Mouse (Mus musculus) C2C12 (cell line): ENCODE results near the gene Hs6st1.

Experiments
- CTCF ChIP-seq: IDR thresholded peaks from one replicate; pipeline ENCODE4 v1.5.1; 2011; ENCODE audit not compliant: control insufficient read depth, insufficient read depth, insufficient read length
- MYOG ChIP-seq: IDR thresholded peaks from one replicate; pipeline ENCODE4 v1.6.1; 2011; ENCODE audit not compliant: control insufficient read depth, insufficient read length; ENCODE audit errors: extremely low read depth
- USF1 ChIP-seq: IDR thresholded peaks from one replicate; pipeline ENCODE4 v1.6.1; 2011; ENCODE audit warnings: low read depth, mild to moderate bottlenecking, control low read depth, moderate library complexity

DNA sequence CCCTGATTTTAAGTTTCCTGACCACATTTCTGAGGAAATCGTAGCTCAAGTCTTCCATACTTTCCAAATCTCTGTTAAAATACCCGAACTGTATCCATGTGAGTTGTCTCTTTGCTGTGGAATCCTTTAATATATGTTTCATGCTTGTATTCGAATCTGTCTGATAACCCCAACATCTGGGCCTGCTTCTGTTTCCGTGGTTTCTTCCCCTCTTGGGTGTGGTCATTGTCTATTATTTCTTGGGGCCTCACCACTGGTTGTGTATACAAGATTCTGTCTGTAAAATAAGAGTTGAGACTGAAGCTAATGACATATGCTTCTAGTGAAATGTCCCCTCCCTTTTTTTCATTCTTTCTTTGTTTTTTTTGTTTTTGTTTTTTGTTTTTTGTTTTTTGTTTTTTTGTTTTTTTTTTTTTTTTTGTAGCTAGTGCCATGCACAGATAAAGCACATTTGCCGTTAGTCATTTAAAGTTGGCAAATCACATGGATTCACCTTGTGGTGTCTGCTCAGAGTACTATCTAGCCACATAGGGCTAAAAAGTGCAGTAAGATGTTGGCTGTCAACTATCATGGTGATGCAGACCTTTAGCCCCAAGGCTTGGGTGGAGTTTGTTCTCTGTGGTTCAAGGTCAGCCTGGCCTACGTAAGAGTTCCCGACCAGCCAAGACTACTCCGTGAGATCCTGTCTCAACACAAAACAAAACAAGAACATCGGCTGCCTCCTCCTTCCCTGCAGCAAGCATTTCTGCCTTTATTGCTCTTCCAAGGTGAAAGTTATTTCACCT lies 13.8 kb upstream of the Hs6st1 start:
- TF ChIP-seq CTCF = no peak
- no peak for TF ChIP-seq MYOG
- TF ChIP-seq USF1 = no peak
